Mouse (Mus musculus): ENCODE results near the gene Lrrc52. TPM values are rescaled to one million over a fixed set of nuclear protein-coding genes. Genes with fewer than 3 reads are reported as not detected.
A peak's percentile ranks its signal among the peaks of the same experiment; 100 is the strongest.

Lrrc52 gene
- total RNA-seq (2021): not detected

- intact Hi-C loops (cut with DNase I): no loop called here
- DNase-seq (ENCODE audit: low spot score in 2 of 2): peak in 1 of 2 experiments; percentile 15
Measured at GRCm38 (mm10) chr1:167466765-167467426, at the start of gene Lrrc52. Gene Lrrc52, minus strand, starts transcription at chr1:167466780.

DNA sequence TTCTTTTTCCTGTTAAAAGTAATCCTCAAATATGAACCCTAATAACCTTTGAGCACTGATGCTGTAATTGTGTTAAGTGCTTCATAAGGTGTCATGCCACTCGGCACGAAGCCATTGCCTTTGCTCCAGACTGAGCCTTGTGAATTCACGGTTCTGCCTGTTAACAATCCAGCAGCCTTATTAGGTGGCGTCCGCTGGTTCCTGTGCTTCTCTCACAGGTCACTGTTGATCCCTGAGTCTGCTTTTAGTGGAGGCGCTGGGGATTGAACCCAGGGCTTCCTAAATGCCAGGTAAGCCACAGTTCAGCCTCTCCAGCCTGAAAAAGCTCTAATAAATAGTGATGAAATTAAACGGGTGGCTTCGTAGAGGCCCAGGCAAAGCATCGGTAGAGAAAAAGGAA is 45.0 kb upstream of the Lrrc52 start:
- DNase-seq (ENCODE audit: low spot score in 2 of 2): no peak
- intact Hi-C loops (cut with DNase I): no loop called here

- DNase-seq (ENCODE audit: low spot score in 2 of 2): no peak
- intact Hi-C loops (cut with DNase I): no loop called here
Measured at GRCm38 (mm10) chr1:167506048-167506447, 39.5 kb upstream of the Lrrc52 start.

- DNase-seq (ENCODE audit: low spot score in 2 of 2): no peak
- intact Hi-C loops (cut with DNase I): no loop called here
Measured at GRCm38 (mm10) chr1:167505427-167505826, 38.8 kb upstream of the Lrrc52 start.

- intact Hi-C loops (cut with DNase I): no loop called here
Measured at GRCm38 (mm10) chr1:167499097-167499850, 32.7 kb upstream of the Lrrc52 start.

DNA sequence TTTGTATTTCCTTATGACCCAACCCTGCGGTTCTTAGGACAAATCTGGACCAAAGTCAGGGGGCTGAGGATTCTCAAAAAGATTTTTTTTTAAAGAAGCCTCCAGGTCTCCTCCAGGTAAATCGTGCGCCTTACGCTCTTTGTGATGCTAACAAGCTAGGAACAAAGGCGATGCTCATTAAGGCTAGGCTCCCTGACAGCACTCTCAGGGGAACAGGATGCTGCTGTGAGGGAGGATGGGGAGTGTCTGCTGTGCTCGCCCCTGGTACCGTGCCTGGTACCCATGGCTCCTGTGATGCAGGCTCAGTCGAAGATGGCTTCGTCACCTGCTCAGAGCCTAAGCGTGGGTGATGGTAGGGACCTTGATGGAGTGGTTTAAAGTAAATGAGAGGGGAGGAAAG is 31.4 kb upstream of the Lrrc52 start:
- DNase-seq (ENCODE audit: low spot score in 2 of 2): no peak
- intact Hi-C loops (cut with DNase I): no loop called here

More at GRCm38 (mm10) chr1:167499097-167499850, 32.7 kb upstream of the Lrrc52 start:
- no peak for DNase-seq (ENCODE audit: low spot score in 2 of 2)

DNA sequence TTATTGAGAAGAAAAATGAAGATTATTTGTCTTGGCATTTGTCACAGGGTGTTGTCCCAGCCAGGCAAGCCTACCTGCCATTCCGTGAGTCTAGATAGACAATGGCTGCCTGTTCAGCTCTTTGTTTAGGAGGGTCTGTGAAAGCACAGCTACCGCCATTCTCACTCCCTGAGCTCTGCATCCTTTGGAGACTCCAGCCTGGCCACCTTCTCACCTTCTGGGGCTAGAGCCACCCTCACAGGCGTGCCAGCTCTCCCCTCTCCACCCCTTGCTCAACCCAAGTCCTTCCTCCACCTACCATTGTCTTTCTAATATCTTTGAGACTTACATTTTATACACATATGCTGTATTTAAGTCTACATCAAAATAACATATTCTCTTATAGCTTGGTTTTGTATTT is 31.0 kb upstream of the Lrrc52 start:
- intact Hi-C loops (cut with DNase I): no loop called here

GRCm38 (mm10) chr1:167491501-167491900 is 24.9 kb upstream of the Lrrc52 start:
- DNase-seq (ENCODE audit: low spot score in 2 of 2): no peak
- intact Hi-C loops (cut with DNase I): no loop called here

More for the DNA sequence above, 31.0 kb upstream of the Lrrc52 start:
- no peak for DNase-seq (ENCODE audit: low spot score in 2 of 2)

- intact Hi-C loops (cut with DNase I): no loop called here
- no peak for DNase-seq (ENCODE audit: low spot score in 2 of 2)
Measured at GRCm38 (mm10) chr1:167487933-167488332, 21.4 kb upstream of the Lrrc52 start.

- intact Hi-C loops (cut with DNase I): no loop called here
- no peak for DNase-seq (ENCODE audit: low spot score in 2 of 2)
Measured at GRCm38 (mm10) chr1:167486959-167487680, 20.5 kb upstream of the Lrrc52 start.

DNA sequence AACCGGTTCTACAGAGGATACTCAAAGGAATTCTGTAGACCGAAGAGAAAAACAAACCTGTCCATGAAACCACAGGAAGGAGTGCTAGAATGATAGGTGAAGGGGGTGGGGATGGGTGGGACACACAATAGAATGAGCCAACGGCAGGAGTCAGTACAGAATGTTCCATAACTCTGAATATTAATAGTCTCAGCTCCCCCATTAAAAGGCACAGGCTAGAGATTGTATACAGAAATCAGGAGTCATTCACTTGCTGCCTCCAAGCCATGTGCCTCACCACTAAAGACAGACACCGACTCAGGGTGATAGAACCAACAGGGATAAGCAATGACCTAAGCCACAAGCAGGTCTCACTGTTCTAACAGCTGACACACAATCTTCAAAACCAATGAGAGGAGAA is 16.3 kb upstream of the Lrrc52 start:
- intact Hi-C loops (cut with DNase I): no loop called here
- no peak for DNase-seq (ENCODE audit: low spot score in 2 of 2)

GRCm38 (mm10) chr1:167473585-167473984 is 7.0 kb upstream of the Lrrc52 start:
- DNase-seq (ENCODE audit: low spot score in 2 of 2): peak in 1 of 2 experiments; percentile 9
- intact Hi-C loops (cut with DNase I): no loop called here

DNA sequence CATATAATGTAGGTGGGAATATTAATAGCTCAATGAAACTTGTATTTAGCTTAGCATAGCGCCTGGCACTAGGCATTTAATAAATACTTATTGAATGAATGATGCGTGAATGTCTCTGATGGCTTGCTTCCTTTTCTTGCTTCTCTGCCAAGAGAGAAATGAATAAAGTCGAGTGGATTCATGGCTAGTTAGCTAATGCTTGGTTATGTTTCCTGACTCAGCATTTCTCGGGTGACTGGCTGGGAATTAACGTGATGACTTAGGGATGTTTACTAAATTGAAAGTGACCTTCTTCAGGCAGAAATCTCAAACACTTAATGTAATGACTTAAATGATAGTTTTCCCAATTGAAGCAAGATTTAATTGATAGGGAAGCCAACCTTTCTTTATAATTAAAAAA is 1.3 kb upstream of the Lrrc52 start:
- intact Hi-C loops (cut with DNase I): no loop called here
- no peak for DNase-seq (ENCODE audit: low spot score in 2 of 2)

- no peak for DNase-seq (ENCODE audit: low spot score in 2 of 2)
Measured at GRCm38 (mm10) chr1:167457311-167457710, 9.3 kb downstream of the Lrrc52 start.

DNA sequence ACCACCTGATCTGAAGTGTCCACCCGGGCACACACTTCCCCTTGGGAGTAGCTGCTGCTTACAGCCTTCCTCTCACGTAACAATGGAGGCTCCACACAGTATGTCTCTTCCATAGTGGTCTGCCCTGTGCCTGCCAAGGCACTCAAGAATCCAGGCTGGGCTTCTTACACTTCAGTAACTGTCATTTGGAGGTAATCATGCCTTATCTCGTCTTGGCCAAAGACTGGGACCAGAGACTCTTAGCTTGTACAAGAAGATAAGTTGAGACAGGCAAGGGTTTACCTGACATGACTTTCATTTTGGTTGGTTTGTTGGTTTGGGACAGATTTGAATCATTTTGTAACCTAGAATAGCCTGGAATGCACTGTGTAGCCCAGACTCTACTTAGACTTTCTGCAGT is 13.5 kb downstream of the Lrrc52 start:
- DNase-seq (ENCODE audit: low spot score in 2 of 2): no peak
- intact Hi-C loops (cut with DNase I): no loop called here

More at GRCm38 (mm10) chr1:167457311-167457710, 9.3 kb downstream of the Lrrc52 start:
- intact Hi-C loops (cut with DNase I): no loop called here

DNA sequence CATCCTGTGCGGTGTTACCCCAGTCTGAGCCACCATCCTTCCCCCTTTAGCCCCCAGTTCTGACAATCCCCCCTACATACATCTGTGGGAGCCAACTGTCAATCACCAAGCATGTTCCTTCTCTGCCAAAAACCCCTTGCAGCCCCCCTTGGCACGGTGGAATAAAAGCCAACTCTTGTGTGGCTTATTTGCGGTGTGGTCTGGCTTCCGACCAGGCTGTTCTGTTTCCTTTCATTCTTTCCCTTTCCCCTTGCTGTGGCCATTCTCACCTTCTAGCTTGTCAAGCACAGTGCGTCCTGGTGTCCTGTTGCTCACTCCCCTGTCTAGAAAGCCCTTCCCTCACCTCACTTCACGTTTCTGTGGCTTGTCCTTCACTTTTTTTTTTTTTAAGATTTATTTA is 14.1 kb downstream of the Lrrc52 start:
- intact Hi-C loops (cut with DNase I): no loop called here
- no peak for DNase-seq (ENCODE audit: low spot score in 2 of 2)

DNA sequence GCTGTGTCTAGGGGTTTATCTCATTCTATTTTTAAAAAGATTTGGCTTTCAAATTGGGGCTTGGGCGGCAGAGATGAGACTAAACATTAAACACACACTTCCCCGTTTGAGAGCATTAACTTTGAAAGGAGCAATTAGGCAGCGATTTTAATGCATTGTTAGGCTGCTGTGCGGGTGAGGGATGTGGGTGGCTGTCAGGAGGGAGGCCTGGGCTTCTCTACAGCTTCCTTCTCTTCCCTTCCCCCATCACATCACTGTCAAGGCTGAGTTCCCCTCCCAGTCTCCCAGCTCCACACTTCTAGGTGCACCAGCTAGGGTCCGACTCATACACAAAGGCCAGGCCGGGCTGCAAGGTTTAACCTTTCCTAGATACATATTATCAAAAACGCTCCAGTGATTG is 18.0 kb downstream of the Lrrc52 start:
- intact Hi-C loops (cut with DNase I): no loop called here
- DNase-seq (ENCODE audit: low spot score in 2 of 2): no peak

DNA sequence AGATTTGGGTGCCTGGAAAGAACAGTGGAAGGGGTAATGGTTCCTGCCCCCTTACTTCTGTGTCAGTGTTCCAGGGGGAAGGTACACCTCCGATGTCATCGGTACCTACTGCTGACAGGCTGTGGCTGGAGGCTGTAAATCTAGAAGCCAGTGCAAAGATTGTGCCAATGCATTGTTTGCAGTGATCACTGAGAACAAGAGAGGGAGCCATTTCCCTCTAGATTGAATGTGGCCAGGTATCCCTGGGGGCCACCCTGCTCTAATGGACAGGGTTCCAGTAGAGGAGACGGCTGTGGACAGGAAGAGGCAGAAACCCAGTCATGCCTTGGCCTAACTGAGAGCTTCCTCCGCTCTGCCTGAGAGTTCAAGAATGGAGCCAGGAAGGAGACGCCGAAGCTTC is 18.5 kb downstream of the Lrrc52 start:
- DNase-seq (ENCODE audit: low spot score in 2 of 2): no peak
- intact Hi-C loops (cut with DNase I): no loop called here

DNA sequence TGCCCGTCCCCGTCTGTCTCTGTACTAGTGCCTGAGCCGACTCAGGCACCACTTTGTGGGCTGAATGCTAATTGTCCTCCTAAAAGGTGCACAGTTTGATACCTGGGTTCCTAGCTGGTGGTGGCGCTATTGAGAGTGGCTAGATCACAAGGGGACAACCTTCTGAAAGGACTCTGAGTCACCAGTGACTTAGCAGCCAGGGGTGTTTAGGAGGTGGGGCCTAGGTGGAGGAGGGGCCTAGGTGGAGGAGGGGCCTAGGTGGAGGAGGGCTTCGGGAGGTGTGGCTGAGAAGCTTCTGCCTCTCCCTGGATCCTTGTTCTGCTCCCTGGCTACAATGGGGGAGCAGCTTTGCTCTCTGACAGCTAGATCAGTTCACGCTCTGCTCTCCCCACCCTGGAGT is 20.1 kb downstream of the Lrrc52 start:
- intact Hi-C loops (cut with DNase I): no loop called here
- no peak for DNase-seq (ENCODE audit: low spot score in 2 of 2)

DNA sequence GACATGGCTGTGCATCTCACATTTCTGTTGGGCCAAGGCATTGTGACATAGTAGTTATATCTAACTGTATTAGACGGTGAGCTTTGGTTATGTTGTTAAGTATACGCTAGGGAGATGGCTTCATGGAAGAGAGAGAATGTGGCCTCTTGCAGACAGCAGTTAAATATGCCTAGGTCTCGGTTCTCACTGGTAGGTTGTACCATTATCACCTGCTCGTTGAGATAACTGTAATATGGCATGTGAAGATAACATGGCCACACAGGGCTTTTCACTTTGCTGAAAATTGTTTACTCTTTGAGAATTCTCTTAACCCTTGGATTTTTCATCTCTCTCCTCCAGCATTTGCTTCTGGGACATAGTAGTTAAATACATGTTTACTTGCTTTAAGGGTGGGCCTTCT is 21.4 kb downstream of the Lrrc52 start:
- DNase-seq (ENCODE audit: low spot score in 2 of 2): no peak
- intact Hi-C loops (cut with DNase I): no loop called here
